Mouse (Mus musculus) frontal cortex, adult (tissue): ENCODE measurements around the gene Arsk.

Experiments
- ATAC-seq: cut with Nextera tagmentation; 2 replicates; pipeline ENCODE4 v1.9.2; 2017; ENCODE audit warnings: mild to moderate bottlenecking, moderate library complexity, mixed read lengths; ENCODE audit not compliant: low TSS enrichment

The Arsk gene

DNA sequence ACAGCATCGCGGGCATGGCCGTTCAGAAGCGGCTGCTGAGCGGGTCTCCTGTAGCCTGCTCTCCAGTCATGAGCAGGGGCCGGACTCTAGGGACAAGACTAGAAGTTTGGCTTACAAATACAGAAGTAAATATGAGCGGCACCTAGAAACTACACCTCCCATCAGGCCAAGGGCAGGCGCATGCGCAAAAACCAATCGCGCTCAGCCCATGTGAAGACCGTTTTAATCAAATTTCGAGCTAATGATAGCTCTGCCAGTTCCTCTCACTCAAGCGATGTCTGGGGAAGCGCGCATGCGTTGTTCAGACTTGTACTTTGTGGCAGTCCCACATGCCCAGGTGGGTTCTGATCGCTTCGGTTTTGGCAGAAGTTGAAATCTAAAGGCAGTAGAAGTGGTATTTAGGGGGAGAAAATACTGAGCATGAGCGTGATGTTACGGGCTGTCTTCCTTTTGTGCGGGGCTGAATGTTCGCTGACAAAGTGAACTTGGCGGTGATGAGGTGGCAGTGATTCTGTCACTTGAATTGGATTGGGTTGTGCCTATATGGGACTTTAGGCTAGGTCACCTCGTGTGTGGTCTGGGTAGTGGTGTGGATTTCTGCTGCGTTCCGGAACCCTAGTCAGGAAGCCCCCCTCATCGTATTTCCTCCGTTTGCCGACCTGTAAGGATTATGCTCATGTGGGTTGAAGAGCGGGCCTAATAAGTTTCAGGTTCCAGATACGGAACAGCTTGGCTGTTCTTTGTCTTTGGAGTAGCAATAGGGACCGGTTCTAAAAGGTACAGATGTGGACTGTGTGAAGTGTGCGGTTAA is at the start of gene Arsk, which contains the start of gene Ttc37:
TSS of gene Arsk (minus strand) at position 168 of the 811 bp plus-strand sequence.
TSS of gene Ttc37 (plus strand) at position 242 of the 811 bp plus-strand sequence.
- peak; percentile 98 for ATAC-seq

DNA sequence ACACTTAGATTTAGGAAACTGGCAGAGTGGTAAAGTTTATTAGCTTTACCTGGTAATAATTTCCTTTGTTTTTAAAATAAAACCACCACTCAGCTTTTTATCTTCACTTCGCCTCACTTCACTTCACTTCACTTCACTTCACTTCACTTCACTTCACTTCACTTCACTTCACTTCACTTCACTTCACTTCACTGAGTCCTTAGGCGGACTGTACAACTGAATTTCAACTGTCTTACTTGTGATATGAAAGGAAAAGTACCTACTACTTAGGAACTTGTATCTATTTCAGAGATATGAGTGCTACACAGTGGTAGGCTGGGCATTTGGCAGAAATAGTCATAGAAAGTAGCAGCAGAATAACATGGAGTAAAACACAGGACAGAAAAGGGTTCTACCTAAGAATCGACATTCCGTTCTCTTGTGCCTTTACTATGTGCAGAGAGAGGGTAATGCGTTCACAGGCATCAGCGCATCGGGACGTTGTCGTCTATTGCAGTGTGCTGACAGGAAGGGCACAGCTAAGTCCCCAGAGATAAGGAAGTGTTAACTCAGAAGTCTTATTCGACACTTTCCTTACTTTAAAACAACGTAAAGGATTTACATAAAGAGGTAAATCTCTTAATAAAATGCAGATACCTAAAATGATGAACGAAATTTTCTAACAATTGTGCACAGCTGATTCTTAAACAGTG is 42.8 kb upstream of the Arsk start:
- ATAC-seq = no peak

DNA sequence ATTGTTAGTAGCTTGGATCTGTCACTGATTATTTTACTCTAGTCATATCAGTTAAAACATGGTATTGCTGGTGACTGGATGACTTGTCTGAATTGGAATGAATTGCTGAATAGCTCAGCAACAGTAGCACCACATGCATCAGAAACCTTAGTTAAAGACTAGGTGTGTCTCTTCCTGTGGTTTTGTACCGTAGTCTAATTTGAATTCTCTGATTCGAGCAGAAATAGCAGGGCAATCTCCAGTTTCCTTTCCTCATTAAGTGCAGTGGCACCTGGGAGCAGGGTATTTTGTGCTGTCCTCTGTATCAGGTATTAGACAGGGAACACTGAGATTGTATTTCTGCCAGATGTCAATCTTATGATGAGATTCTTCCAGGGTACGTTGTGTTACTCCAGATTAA is 40.4 kb upstream of the Arsk start:
- no peak for ATAC-seq

DNA sequence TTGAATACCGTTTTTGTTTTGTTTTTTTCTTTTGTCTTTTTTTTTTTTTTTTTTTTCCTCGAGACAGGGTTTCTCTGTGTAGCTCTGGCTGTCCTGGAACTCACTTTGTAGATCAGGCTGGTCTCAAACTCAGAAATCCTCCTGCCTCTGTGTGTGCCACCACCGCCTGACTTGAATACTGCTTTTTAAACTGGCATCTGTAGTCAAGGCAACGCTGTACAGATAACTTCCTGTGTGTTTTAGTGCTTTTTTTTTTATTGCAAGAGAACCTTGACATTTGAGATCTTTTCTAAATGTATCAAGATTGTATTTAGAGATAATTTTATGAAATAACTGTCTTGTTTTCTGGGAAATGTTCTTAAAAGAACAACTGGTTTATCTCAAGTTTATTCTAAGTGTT is 34.0 kb upstream of the Arsk start:
- ATAC-seq = no peak

DNA sequence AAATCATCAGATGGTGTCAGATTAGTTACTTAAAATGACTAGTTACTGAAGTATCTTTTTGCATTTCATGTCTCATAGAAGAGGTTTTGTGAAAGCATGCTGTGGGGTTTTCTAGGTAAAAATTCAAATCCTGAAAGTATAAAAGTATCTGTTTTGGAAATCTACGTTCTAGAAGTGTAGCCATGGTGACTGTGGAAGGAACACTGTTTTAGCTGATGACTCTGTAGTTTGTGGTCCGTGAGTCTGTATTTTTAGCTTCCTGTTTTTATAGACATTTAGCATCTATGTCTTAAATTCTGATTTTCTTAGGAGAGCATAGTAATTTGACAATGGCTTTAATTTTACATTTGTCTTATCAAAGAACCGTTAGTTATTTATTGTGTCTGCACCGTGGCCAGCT is 30.3 kb upstream of the Arsk start:
- ATAC-seq = peak; percentile 44; the same call in 1 of the 2 replicates

DNA sequence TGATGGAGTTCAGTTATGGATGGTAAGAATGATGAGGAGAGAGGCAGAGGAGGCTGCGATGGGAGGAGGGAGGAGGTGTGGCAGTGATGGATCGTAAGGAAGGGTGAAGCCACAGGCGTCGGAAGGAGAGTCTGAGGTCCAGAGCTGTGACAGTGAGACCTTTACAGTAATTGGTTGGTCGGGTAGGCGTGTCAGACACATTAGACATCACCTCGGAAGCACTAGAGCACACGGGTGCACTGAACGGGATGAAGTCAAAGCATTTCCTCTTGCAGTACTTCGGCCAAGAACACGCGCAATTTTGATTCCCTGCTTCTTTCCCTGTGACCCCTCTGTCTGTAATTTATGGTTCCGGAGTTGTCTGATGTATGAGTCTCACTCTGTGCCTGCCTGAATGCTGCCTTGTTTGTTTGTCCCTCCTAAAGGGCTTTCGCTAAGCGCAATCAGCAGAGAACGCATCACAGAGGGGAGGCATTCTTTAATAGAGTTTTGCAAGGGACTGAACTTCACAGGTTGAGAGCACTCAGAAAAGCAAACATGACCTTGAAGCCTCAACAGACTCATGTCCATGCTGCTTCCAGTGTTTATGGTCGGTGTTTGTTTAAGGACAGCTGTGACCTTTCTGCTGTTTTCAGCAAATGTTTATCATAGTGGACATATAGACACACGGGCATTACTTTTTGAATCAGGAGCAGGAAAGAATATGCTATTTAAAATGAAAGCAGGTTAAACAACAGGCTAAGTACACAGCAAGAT is 10.8 kb upstream of the Arsk start:
- ATAC-seq = no peak

DNA sequence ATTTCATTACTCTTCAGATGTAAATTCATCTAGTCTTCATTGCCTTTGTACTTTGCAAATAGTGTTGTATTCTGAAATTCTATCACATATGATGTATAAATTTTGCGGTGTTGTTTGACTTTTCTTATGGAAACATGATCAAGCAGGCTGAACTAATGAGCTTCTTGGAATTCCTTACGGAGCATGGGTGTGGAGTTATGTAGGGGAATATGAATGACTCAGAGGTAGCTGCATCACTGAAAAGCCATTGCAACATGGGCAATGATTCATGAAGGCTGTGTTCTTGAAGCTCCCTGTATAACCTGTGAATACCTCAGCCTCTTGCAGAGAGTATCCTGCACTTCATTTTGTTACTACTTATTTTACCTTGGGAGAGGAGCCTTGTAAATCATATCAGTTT is 3.5 kb upstream of the Arsk start:
- no peak for ATAC-seq

DNA sequence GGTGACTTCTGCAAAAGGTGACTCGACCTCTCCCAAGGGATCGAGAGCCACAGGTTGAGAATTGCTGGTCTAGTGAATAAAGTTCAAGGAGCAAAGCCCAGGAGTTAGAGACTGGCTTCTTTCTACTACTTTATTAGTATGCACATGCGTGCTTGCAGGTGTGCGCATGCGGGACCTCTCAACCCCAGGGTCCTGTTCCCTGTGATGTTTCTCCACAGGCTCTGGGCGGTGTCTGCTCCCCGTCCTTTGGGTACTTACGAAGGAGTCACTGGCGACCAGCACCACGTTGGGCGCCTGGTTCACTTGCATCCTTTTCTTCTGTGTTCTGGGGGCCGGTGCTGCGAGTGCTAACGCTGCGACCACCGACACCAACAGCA is 356 bp downstream of the Arsk start:
- peak; percentile 70 for ATAC-seq

DNA sequence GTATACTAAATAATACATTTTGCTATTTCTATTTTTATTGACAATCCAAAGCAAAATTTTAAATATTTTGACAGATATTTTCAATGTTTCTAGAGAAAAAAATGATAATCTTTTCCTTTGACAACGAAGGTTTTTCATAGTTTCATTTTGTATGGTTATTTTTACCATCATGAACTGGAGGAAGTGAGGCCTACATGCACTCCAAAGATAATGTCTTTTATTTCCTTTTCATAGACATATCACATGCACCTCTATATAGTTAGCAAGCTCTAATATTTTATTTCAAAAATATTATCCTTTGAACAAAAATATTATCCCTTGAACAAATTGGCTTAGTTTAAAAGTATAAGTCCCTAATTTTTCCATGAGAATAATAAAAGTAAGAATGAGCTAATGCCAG is 24.1 kb downstream of the Arsk start:
- no peak for ATAC-seq

DNA sequence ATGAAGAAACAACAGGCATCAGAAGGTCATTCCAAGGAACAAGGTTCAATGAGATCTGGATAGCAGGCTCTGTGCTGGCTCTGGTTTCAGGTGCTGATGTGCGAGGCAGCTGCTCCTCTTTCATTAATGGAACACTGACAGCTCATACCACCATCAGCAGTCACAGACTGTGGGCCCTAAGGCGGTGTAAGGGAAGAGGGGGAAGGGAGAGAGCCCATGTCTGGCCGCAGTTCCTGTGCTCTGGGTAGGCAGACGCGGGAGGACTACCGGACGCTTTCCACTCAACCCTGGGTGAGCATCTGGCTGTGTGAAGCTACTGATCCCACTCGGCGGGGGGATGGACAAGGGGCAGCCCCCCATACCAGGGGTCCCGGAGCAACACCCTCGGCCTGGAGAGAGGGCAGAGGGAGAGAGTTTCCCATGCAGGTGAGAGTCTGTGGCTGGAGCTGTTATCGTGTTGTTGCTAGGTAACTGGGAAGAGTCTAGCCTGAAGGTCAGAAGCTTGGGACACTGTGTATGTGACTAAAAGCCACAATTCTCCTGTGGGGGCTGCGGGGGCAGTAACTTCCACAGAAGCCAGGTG is 34.0 kb downstream of the Arsk start:
- ATAC-seq = no peak

DNA sequence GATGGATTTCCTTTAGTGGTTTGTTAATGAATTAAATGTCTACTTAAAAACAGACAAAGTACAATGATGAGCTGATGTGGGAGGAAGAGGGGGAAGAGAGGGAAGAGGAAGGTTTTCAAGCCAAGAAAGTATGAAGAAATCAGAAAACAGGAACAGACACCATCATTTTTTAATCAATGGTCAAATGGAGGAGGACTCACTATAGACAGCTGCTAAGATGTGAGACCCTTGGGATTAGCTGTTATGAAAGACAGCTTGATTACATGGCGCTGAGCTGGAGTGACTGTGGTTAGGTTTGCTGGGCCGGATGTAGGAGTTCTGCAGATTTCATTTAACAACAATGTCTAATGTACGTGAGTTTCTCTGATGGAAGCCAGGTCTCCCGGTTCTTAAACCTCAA is 34.9 kb downstream of the Arsk start:
- ATAC-seq = no peak

DNA sequence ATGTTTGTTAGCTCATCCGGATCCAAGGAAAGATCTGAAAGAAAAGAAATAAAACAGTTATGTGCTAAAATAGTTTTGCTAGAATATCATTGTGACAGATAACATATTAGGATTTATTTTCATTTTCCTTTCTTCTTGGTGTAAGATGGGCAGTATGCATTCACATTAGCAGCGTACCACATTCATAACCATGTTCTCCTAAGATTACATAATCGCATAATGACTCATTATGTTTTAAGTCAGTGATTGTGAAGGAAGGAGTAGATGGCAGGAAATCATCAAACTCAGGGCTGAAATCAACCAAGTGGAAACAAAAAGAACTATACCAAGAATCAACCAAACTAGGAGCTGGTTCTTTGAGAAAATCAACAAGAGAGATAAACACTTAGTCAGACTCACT is 35.9 kb downstream of the Arsk start:
- ATAC-seq = peak; percentile 66

DNA sequence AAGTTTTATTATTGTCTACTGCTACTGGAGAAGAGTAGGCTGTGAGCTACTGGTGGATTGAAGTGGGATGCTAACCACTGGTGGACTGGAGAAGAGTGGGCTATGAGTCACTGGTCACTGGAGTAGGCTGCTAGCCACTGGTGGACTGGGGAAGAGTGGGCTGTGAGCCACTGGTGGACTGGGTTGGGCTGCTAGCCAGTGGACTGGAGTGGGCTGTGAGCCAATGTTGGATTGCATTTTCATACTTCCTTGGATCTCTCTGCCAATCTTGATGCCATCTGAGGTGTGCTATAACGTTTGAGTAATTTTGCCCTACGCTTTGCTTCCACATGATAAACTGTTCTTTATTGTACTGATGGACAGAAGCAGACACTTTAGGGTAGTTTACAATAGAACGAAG is 36.3 kb downstream of the Arsk start:
- 0 out of 2 replicates have a peak, but pooled peaks have one; percentile 5 for ATAC-seq

DNA sequence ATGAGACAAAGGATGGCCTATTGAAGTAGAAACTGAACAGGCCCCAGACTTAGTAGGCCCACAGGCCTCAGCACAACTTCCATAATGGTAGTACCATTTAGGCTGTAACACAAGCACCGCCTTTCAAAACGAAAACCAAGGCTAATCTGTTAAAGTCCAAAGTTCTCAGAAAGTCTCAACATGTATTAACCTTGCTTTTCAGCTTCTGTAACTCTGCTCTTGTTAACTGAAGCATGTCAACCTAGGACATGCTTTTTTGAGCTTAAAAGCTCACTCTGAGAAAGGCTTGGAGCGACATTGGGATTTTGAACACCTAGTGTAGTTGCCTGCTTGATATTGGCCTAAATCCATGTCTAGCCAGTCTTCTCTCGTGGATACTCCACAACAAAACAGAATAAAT is 38.9 kb downstream of the Arsk start:
- ATAC-seq = no peak

DNA sequence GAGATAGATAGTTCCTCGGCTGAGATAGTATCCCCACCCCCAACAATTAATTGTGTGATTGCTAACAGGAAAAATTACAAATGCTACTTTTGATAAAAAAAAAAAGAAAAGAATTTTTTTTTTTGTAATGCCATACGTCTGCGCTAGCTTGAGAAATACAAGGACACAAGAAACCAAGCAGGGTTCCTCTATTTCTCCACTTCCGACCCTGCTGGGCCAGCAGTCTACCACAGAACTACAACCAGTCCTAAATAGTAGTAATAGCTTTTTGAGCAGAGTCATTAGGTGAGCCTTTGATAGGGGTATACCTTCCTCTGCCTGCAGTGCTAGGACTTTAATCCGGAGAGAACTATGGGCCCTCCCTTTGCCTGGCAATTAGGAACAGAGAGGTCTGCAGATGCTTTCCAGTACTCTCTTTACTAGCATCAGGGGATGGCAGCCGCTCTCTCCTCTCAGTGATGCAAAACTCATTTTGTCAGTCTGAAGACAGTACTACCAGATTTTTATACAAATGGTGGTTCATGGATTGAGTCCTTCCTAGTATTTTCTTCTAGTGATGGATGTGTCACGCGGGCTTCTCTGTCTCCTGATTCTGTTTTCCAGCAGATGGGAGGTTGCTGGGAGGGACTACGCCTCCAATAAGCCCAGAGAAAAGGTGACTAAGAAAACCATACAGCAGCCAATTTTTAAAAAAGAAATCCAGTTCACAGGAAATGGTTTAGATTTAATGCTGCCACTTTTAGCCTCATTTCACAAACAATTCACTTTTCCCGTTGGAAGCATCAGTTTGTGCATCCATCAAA is 41.0 kb downstream of the Arsk start:
- ATAC-seq = peak; percentile 64

DNA sequence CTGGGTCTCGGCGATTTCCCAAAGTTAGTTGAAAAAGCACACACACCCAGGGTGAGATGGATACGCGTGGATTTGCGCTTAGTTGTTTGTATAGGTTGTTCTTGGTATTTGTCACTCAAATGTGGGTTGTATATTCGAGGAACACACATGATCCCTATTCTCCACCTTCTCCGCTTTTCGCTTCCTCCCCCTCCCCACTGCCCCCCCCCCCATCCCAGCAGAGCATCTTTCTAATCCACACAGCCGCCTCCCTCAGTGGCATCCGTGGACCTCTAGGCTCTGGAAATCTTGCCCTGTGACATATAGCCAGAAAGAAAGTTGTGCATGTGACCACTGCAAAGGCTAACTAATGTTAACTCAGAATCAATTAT is 41.6 kb downstream of the Arsk start, which contains the start of gene Gpr150:
TSS of gene Gpr150 (minus strand) at position 101 of the 371 bp plus-strand sequence.
- ATAC-seq = no peak

DNA sequence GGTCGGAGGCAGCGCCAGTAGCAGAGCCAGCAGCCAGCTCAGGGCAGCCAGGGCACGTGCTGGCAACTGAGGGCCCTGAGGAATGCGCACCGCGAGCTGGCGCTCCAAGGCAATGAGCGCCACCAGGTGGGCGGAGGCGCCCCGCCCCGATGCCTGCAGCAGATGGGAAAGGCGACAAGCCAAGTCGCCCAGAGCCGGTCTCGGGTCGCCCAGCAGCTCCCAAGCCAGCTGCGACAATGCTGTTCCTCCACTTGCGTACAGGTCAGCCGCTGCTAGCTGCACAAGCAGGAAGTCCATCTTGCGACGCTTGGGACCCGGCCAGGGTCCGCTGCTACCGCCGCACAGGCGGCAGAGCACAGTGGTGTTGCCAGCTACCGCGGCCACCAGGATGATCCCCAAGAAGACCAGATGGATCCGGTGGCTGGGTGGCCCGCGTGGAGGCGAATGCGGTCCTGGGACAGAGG is 42.2 kb downstream of the Arsk start:
- peak; percentile 73 for ATAC-seq

DNA sequence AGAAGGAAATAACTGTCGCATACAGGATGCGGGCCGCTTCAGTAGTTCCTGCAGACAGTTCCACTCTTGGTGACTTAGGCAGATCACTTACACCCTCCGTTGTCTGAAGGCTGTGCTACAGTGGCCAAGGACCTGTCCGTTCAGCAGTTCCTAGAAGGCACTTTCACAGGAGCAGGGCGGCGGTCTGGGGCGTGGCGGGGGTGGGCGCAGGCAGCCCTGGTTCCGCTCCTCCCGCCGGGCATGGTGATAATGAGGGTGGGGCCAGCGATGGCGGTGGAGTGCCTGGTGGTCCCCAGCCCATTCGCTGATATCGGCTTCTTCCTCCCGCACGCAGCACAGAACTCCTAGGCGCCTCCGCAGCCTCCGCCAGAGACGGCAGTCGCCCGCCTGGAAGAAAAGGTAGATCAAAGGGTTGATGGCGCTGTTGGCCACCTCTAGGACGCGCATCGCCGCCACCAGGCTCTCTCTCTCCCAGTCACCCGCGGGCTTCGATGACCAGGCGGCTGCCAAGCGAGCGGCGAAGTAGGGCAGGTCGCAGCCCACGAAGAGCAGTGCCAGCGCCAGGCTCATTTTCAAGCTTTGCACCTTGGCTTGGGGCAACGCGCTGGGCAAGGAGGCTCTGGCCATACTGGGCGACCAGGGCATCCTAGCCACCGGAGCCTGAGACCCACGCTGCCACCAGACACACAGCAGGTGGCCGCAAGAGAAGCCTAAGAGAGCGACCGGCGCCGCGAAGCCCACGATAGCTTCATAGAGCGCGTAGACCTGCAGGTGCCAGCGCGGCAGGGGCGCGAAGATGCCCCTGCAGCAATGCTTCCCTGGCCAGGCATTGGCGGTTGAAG is 42.8 kb downstream of the Arsk start:
- peak; percentile 24 for ATAC-seq

DNA sequence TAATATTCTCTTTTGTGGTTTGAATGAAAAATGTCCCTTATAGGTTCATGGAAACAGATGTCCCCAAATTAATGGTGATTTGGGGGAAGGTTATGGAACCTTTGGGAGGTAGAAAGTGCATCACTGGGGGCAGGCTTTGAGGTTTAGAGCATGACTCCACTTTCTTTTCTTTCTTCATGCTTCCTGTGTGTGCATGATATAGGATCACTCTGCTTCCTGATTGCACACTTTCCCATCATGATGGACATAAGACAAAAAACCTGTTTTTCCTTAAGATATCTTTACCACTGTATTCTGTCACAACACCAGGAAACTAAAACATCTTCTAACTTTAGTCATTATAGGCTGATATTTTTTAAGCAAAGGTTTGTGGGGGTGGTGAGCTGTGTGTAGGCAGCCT is 53.5 kb downstream of the Arsk start:
- ATAC-seq = no peak

DNA sequence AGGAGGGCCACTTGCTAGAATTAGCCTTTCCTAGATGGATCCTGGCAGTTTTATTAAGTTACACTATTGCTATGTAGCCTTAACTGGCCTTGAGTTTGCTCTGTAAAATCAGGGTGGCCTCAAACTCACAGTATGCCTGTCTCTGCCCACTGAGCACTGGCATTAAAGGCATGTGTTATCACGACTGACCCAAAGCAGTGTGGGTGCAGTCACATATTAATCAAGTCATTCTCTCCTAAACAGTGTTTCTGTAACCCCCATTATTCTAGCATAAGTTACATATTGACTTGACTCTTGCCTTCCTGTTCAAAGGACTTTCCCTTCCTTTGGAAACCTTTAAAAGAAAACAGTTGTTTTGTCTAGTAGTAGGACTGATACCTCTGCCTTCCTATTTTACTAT is 56.0 kb downstream of the Arsk start:
- no peak for ATAC-seq
